Mouse (Mus musculus) 3134 (cell line): ENCODE data around the gene Ak4.

Experiments used
- DNase-seq: peaks from one replicate; pipeline ENCODE4 v3.0.0-alpha.2; 2011; ENCODE audit warnings: low spot score; ENCODE audit not compliant: insufficient read length; ENCODE audit errors: extremely low read depth

Gene Ak4

GRCm38 (mm10) chr4:101457176-101457575 lies 38.1 kb downstream of the Ak4 start:
- no peak for DNase-seq

- DNase-seq: no peak
These were observed 39.3 kb downstream of the Ak4 start for GRCm38 (mm10) chr4:101458341-101458740.

GRCm38 (mm10) chr4:101459358-101459757 lies 40.3 kb downstream of the Ak4 start:
- DNase-seq: no peak

- no peak for DNase-seq
These were observed 41.0 kb downstream of the Ak4 start for GRCm38 (mm10) chr4:101460114-101460513.

GRCm38 (mm10) chr4:101462065-101462464 lies 43.0 kb downstream of the Ak4 start:
- no peak for DNase-seq

- DNase-seq: no peak
These were observed 47.2 kb downstream of the Ak4 start for GRCm38 (mm10) chr4:101466264-101466663.

GRCm38 (mm10) chr4:101469242-101469641 lies 50.2 kb downstream of the Ak4 start:
- no peak for DNase-seq

GRCm38 (mm10) chr4:101470543-101470942 lies 51.5 kb downstream of the Ak4 start:
- no peak for DNase-seq

GRCm38 (mm10) chr4:101472767-101473166 lies 53.7 kb downstream of the Ak4 start:
- no peak for DNase-seq

GRCm38 (mm10) chr4:101490320-101490917 lies 71.3 kb downstream of the Ak4 start:
- DNase-seq: no peak

GRCm38 (mm10) chr4:101491704-101492103 lies 72.6 kb downstream of the Ak4 start:
- no peak for DNase-seq

- no peak for DNase-seq
These were observed 74.6 kb downstream of the Ak4 start for GRCm38 (mm10) chr4:101493611-101494197.

- peak; percentile 2 for DNase-seq
These were observed 77.1 kb downstream of the Ak4 start for GRCm38 (mm10) chr4:101496188-101496533.

GRCm38 (mm10) chr4:101496534-101497237 lies 77.6 kb downstream of the Ak4 start, which contains the start of gene Dnajc6:
TSS of gene Dnajc6 (plus strand) at chr4:101496648.
- DNase-seq: no peak

- no peak for DNase-seq
These were observed 78.3 kb downstream of the Ak4 start for GRCm38 (mm10) chr4:101497336-101497735.

- DNase-seq: no peak
These were observed 85.5 kb downstream of the Ak4 start for GRCm38 (mm10) chr4:101504470-101505007.

- no peak for DNase-seq
These were observed 86.9 kb downstream of the Ak4 start for GRCm38 (mm10) chr4:101505966-101506365.

- no peak for DNase-seq
These were observed 87.3 kb downstream of the Ak4 start for GRCm38 (mm10) chr4:101506372-101506771.

GRCm38 (mm10) chr4:101507571-101508422 lies 88.7 kb downstream of the Ak4 start:
- DNase-seq: no peak

GRCm38 (mm10) chr4:101508431-101508830 lies 89.4 kb downstream of the Ak4 start:
- DNase-seq: no peak
